Mouse (Mus musculus) kidney, adult 2 months (tissue): Measurements from ENCODE around the gene Ehd3.

Experiments used
- CTCF ChIP-seq: fragments of 200-500 bp; conservative IDR thresholded peaks from 2 replicates; pipeline ENCODE4 v1.5.1; 2011; ENCODE audit warnings: low read depth, mild to moderate bottlenecking, control low read depth, low read length, moderate library complexity, mixed read lengths; ENCODE audit not compliant: insufficient read depth, insufficient read length
- POLR2A ChIP-seq: fragments of 200-500 bp; IDR thresholded peaks from one replicate; pipeline ENCODE4 v1.6.1; 2011; ENCODE audit warnings: low read depth, low read length, control low read depth

DNA sequence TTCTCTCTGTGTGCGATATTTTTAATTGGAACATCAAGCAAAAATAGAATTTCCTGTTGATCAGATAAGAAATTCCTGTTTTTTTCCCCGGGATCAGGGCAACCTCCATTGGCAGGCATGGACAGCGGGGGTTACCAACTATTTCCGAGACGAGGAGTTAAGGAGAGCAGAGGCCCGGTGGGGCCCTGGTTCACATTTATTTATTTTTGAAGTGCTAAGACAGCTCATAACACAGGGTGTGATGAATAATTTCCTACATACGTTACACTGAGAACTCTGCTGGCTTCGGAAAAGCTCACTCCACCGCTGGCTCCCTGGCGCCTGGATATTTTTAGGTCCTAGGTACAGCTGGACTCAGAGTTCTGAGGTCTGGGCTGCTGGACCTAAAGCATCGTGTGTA lies 49.1 kb downstream of the Ehd3 start:
- no peak for TF ChIP-seq POLR2A
- no peak for TF ChIP-seq CTCF
